Mouse (Mus musculus) adrenal gland, adult (tissue): ENCODE results near the gene Igdcc3.

Source experiments
- DNase-seq, 2 experiments: peaks; one replicate each; pipeline ENCODE4 v3.0.0; 2022 to 2023; ENCODE audit warnings: low spot score in 1 of 2; ENCODE audit not compliant: inconsistent age in 2 of 2

Gene Igdcc3

DNA sequence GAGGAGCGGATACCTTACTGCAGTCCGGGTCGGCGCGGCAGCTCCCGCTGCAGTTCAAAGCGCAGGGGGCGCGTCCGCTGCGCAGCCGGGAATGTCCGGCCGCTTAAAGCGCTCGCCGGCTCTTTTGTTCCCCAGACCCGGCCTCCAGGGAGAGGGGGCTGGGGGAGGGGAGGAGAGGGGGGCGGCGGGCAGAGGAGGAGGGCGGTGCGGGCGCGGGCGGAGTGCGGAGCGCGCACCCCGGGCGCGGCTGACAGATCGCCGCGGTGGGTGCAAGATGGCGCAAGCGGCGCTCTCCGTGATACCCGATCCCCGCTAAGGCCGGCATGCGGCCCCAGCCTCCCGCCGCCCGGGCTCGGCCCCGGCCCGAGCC, at the start of gene Igdcc3:
Gene Igdcc3 (plus strand): TSS at position 254 of the 370 bp plus-strand sequence.
- DNase-seq: peak; percentile 67 to 82

DNA sequence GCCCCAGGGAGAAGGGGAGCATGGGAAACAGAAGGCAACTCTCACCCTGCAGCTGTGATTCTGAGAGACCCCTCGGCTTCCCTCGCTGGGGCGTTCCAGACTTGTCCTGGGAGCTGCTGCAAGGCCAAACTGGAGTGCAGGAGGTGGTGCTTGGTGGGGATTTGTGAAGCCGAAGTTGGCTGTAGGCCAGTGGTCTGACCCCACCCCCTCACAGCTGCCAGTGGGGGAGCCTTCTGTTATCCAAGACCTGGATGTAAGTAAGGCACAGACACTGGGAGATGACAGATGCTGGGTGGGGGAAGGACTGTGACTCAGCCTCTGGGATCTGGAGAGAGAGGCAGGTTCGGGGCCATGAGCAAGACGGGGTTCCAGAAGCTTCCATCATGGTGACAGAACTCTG, 46.8 kb upstream of the Igdcc3 start:
- DNase-seq: peak; percentile 68 to 79

DNA sequence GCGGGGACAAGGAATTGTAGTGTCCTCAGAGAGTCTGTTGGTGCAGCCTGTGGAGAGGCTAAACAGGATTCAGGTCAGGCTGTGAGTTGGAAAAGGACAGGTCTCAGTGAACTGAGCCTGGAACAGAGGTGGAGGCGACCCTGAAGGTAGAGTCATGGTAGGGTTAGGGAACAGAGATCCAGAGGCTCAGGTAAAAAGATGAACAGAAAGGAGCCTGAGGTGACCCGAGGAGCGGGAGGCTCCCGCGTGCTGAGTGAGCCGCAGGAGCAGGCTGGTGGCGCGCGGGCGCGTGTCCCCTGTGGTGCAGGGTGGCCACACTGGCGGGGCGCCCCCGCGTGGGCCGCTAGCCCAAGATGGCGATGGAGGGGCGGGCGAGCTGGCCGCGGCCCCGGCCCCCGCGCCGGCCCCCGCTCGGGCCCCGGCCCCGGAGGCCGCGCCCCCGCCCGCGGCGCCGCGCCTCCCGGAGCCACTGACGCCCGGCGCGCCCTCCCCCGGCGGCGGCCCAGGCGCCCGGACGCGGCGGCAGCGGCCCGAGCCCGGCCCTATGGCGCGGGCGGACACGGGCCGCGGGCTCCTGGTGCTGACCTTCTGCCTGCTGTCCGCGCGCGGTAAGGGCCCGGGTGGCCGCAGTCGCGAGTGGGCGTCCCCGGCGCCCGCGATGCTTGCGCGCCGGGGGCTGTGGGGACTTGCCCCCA, 39.9 kb upstream of the Igdcc3 start, which contains the start of gene Igdcc4:
Gene Igdcc4 (plus strand): TSS at position 496 of the 695 bp plus-strand sequence.
- peak; percentile 51 to 81 for DNase-seq

DNA sequence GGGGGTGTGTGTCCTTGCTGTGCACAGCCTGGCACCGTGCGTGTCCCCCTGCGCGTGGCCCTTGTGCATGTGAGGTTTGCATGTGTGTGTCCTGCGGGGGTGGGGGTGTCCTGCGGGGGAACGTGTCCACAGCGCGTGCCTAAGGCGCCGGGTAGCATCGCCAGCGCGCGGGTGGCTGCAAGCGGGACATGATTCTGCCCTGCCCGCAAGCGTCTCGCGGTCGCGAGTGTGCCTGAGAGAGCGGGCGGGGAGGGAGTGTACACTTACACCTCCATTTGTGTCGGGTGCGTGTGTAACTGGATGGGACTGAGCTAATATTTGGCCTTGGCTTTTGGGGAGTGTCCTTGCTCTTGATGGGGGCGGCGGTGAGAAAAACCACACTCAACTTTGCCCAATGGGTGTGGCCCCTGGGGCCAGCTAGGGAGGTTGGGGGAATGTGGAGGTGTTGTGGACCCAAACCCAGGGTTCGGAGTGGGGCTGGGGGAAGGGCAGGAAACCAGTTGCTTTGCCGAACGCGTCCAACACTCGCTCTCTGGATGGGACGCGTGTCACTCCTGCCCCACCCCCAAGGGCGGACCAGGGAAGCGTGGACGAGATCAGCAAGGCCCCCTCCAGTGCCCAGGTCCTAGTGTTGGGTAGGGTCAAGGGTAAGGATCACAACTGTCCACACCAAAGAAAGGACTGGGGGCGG, 39.2 kb upstream of the Igdcc3 start:
- DNase-seq: peak; percentile 78 to 90

DNA sequence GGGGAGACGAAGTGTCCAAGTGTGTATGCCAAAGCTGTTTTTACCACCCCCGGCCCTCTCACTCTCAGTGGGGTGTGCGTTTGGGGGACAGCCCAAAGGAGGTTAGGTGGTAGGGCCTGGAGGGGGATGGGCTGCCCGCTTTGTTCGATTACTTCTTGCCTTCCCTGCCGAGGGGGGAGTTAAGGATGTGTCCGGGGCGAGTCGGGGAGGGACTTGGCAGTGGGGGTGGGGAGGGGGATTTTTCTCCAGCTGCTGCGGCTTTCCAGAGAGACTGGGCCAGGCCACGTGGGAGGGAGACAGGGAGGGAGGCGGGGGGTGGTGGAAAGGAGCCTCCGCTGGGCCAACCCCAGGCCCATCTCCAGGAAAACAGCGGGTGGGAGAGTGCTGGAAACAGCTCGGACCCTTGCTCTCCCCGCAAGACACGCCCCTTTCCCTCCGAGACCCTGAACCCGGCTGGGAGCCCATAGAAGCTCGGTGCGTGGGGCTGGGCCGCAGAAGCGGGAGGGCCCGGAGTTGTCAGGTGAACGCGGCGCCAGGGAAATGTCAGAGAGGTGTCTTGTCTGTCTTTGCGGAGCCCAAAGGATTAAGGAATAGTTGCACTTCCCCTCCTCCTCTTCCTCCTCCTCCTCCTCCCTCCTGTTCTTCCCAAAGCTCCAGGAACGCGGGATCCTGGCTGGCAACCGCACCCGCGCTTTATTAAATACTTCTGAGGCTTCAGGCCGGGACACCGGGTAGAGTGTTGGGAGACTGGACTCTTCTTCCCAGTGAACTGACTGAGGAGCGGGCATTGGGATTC, 38.4 kb upstream of the Igdcc3 start:
- peak; percentile 51 to 73 for DNase-seq

DNA sequence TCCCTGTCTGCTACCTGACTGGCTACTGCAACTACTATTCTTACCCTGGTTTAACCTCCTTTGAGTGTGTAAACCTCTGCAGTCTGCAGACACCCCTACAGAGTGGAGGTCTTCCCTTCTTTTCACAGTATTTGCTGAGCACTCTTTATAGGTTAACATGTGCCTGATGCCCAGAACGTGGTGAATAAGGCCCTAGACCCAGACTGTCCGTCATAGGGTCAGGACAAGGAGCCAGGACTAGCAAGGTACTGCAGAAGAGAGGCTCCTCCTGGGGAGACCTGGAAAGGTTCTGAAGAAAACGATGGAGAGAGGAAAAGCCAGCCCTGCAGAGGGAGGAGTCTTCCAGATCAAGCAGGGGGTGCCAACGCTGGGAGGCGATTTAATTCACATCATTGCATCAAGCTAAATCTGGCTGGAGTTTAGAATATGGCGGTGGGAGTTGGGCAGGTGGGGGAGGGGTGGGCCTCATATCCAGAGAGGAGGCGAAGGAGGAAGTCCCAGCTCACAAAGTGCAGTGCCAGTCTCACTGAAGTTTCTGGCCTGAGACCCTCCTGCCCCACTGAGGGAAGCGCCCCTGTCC, 37.7 kb upstream of the Igdcc3 start:
- no peak for DNase-seq

DNA sequence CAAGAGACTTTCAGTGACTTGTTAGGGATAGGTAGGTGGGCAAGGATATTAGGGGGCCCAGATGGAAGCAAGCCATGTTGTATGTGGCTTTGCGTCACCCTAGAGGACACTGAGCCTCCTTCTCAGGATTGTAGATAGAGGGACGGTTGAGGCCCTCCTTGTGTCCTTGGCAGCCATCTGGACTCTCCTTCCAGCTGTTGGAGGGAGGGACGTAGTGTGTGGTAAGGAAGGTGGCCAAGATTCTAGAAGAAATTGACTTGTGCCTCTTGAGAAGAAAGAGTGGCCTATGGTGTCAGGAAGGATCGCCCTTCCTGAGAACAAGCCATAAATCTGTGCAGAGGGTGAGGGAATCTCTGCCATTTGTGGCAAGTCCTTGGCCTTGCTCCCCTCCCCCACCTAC, 34.2 kb upstream of the Igdcc3 start:
- no peak for DNase-seq

DNA sequence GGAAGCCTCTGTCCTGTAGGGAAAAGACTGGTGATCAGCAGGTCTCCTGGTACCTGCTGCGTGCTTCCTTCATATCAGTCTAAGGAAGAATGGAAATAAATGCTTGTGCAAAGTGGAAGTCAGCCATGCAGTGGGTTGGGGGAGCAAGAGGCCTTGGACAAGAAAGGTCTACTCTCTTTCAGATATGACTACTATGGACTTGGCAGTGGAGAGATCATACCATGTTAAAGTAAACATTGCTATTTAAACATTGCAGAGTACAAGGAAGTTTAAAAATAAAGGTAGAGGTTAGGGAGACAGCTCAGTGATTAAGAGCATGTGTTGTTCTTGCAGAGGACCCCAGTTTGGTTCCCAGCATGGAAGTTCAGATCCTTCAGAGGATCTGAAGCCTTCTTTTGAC, 33.1 kb upstream of the Igdcc3 start:
- DNase-seq: no peak

DNA sequence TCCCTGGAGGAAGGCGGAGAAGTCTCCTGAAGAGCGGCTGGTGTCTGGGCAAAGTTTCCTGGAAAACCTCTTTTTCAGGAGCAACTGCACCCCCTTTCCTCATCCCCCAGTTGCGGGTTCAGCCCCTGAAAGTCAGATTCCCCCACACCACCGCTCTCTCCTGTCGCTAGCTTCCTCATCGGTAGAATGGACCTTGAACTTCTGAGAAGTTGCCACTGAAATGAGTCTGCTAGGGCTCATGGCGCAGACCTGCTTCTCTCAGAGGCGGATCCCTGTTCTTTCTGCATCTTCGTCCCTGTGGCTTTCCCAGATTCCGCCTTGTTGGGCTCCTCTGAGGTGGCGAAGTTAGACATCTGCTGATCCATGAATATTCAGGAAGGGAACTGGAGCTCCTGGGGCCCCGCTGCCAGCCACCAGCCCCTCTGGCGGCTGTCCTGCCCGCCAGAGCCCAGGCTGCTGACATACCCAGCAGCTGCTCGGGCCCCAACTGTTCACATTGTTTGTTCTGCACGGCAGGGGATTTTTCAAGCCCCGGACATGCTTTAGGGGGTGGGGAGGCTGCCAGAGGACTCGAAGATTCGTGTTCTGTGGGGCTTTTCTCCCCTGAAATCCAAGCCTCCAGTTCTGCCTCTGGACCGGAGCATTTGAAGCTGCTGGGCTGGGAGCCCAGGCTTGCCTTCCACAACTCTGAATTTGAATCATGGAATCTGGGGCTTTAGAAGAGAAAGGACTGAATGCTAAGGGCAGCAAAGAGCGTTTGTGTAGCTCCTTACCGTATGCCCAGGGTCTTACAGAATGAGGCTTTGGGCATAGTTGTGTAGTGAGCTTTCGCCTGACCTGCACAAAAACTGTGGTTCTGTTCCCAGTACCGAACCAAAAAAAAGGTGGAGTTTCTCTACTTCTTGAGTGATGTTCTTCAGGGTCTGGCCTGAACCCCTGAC, 31.6 kb upstream of the Igdcc3 start:
- DNase-seq: peak; percentile 45 to 81

DNA sequence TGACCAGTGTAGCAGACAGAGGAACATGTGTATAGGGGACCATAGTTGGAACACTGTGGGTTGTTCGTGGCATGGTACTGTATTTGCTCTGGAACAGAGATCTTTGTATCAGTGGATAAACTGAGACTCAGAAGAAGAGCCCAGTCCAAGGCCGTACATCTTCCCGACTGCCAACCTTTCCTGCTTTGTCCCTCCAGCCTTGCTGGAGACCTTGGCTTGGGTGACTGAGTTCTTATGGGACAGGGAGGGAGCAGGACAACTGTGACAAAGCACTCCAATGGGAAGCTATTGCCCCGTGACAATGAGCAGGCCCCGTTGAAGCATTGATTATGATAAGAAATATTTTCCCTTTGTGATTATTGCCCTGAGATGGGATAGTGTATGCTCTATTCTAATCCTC, 29.3 kb upstream of the Igdcc3 start:
- peak; percentile 74 to 81 for DNase-seq

DNA sequence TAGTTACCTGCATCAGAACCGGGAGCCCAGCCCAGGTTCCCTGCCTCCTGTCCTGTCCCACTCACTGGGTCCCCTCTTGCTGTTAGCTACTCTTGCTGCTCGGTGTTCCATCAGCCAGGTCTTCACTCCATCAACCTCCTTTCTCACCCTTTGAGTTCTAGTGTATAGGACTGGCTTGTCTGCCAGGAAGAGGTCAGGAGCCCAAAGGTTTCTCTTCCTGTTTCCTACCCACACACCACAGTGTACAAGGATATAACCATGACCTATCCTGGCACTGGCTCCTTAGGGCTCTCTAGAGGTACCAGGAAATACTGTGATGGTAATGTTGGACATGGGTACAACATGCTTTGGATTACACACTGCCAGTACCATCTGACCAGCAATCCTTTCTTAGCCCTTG, 27.3 kb upstream of the Igdcc3 start:
- DNase-seq: no peak

DNA sequence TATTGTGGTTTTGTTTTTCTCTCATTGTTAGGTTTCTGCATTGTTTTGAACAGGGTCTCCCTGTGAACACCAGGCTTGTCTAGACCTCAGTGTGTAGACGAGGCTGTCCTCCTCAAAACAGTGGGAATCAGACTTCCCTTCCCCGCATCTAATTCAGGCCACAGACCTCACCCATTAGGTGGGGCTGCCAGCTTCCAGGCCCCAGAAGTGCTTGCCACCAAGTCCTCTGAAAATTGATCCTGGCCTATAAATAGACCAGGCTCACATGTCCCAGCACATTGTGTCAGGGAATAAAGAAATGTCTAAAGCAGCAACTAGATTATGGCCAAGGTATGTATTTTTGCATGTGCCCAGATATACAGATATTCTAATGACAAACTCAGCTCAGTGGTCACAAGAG, 25.1 kb upstream of the Igdcc3 start:
- DNase-seq: no peak

DNA sequence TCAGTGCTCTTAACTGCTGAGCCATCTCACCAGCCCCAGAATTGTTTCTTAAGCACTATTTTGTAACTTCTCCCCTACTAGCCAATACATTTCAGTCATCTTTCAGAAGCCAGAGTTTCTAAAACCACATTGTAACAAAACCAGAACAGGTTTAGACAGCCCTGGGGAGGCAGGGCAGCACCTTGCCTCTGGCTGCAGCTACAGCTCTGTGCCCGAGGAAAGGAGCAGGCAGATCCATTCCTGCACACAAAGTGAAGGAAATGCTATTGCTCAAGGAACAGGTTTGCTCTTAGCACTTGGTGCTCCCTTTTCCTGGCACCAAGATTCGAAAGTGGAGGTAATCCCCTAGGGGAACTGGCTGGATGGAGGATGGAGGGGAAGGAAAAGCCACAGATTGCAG, 23.5 kb upstream of the Igdcc3 start:
- DNase-seq: no peak

DNA sequence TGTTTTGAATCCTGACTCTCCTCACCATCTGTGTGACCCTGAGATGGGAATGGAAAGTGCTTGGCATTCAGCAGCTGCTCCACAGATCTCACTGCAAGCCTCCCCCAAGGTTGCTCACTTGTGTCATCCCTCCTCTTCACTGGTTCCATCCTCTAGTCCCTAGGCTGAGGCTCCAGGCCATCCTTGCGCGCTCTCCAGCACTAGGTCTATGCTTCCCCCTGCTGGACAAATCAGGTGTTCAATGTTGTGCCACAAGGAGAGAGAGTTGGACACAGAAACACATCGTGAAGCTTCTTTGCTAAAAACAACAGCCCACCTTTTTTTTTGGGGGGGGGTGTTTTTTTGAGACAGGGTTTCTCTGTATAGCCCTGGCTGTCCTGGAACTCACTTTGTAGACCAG, 20.1 kb upstream of the Igdcc3 start:
- DNase-seq: peak; percentile 86 to 94

DNA sequence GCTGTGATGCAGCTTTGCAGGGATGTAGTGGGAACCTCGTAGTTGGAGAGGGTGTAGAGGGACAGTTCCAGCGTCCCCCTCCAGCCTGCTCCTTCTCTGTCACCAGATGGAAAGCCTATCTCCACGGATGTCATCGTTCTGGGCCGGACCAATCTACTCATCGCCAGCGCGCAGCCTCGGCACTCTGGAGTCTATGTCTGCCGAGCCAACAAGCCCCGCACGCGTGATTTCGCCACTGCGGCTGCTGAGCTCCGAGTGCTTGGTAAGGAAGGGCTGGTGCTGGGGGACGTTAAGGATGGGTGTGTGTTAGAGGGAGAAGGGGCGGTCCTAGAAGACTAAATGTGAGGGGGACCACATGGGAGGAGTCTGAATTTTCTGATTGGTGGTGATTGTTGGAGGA, 18.4 kb upstream of the Igdcc3 start:
- DNase-seq: no peak

DNA sequence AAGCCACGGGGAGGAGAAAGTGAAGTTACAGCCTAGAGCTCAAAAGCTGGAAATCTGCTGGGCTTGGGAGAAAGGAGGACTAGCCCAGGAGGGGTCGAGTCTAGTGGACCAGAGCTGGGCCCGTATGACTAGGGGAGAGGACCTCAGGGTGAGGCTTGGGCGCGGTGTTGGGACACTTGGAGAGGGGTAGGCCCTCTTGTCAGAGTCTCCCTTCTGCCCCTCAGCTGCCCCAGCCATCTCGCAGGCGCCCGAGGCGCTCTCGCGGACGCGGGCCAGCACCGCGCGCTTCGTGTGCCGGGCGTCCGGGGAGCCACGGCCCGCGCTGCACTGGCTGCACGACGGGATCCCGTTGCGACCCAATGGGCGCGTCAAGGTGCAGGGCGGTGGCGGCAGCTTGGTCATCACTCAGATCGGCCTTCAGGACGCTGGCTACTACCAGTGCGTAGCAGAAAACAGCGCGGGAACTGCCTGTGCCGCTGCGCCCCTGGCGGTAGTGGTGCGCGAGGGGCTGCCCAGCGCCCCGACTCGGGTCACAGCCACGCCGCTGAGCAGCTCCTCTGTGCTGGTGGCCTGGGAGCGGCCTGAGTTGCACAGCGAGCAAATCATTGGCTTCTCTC, 17.3 kb upstream of the Igdcc3 start:
- DNase-seq: peak; percentile 58 to 75

DNA sequence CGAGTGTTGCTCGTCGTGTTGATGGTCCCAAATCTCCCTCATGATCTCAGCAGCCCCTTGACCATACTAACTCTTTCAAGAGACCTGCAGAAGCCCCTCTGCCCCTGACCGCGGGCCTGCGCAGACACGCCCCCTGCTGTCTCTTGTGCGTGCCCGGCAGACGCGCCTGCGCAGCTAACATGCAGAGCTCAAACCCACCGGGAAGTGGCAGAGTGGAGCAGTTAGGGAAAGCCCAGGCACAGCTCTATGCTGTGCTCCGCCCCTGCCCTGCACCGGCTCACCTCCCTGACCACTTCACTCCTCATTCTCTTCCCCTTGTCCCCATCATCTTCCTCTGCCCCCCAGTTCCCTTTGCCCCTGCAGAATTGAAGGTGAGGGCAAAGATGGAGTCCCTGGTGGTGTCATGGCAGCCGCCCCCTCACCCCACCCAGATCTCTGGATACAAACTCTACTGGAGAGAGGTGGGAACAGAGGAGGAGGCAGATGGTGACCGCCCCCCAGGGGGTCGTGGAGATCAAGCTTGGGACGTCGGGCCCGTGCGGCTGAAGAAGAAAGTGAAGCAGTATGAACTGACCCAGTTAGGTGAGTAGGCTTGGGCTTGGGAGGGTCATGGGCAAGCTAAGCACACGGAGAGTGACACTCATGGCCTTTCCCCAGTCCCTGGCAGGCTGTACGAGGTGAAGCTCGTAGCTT, 12.7 kb upstream of the Igdcc3 start:
- peak; percentile 73 to 85 for DNase-seq

DNA sequence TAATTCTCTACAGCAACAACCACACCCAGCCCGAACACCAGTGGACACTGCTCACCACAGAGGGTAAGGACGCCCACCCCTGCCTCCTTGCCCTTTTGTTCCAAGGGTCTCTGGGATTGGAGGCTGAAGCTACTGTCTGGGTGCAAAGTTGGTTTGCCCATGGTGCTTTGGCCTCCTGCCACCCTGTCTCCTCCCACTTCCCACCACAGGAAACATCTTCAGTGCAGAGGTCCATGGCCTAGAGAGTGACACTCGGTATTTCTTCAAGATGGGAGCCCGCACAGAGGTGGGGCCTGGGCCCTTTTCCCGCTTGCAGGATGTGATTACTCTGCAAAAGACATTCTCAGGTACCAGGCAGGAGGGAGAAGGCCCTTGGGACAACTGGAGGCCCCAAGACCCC, 9.3 kb upstream of the Igdcc3 start:
- DNase-seq: no peak

DNA sequence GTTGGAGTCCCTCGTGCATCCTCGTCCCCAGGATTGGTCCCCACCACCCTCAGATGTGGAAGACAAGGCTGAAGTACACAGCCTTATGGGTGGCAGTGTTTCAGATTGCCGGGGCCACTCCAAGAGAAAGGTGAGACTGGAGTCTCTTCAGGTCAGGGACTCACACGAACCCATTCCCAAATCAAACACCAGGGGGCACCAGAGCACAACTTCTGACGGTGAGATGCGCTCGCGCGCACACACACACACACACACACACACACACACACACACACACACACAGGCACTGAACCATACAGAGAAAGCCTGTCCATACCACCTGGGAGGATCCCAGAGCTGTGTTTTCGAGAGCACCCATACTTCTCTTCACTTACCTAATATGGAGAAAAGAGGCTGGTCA, 7.2 kb upstream of the Igdcc3 start:
- peak; percentile 64 to 89 for DNase-seq
